Mouse (Mus musculus) C2C12 (cell line): Measurements from ENCODE around the gene Ndufs7.

Experiments
- CEBPB ChIP-seq: IDR thresholded peaks from one replicate; pipeline ENCODE4 v1.6.1; 2011; ENCODE audit warnings: low read depth, mild to moderate bottlenecking, control low read depth, moderate library complexity
- CTCF ChIP-seq: IDR thresholded peaks from one replicate; pipeline ENCODE4 v1.5.1; 2011; ENCODE audit not compliant: control insufficient read depth, insufficient read depth, insufficient read length
- MAX ChIP-seq: IDR thresholded peaks from one replicate; pipeline ENCODE4 v1.6.1; 2011; ENCODE audit warnings: mild to moderate bottlenecking, control low read depth
- MYOD1 ChIP-seq: IDR thresholded peaks from one replicate; pipeline ENCODE4 v1.6.1; 2011; ENCODE audit warnings: low read depth; ENCODE audit not compliant: control insufficient read depth, insufficient read length
- USF1 ChIP-seq: IDR thresholded peaks from one replicate; pipeline ENCODE4 v1.6.1; 2011; ENCODE audit warnings: low read depth, mild to moderate bottlenecking, control low read depth, moderate library complexity

GRCm38 (mm10) chr10:80207201-80207600 lies 41.7 kb upstream of the Ndufs7 start:
- TF ChIP-seq CTCF (no peak), MYOD1 (no peak), MAX (no peak), USF1 (no peak), CEBPB (no peak)
